Mouse (Mus musculus) forebrain, embryonic 10.5 days (tissue): ENCODE results near the gene Stxbp5. TPM values are rescaled to one million over a fixed set of nuclear protein-coding genes. Genes with fewer than 3 reads are reported as not detected.
A peak's percentile ranks its signal among the peaks of the same experiment; 100 is the strongest.

Experiments
- DNase-seq: peaks from one replicate; pipeline ENCODE4 v3.0.0-alpha.2; 2017; ENCODE audit warnings: low spot score; ENCODE audit errors: extremely low spot score
- H3K27ac ChIP-seq: fragments of 300-500 bp; sonication (generic); 2 replicates; pipeline ENCODE4 v1.5.1; 2016; ENCODE audit warnings: mild to moderate bottlenecking
- H3K27me3 ChIP-seq: fragments of 300-500 bp; sonication (generic); 2 replicates; pipeline ENCODE4 v1.6.1; 2016; ENCODE audit warnings: mild to moderate bottlenecking; ENCODE audit not compliant: poor library complexity, severe bottlenecking
- H3K36me3 ChIP-seq: fragments of 300-500 bp; sonication (generic); replicated peaks from 2 replicates; pipeline ENCODE4 v1.6.1; 2016; ENCODE audit warnings: mild to moderate bottlenecking, moderate library complexity
- H3K4me1 ChIP-seq: fragments of 300-500 bp; sonication (generic); 2 replicates; pipeline ENCODE4 v1.6.1; 2016
- H3K4me3 ChIP-seq: fragments of 300-500 bp; sonication (generic); 2 replicates; pipeline ENCODE4 v1.5.1; 2016; ENCODE audit warnings: mild to moderate bottlenecking, moderate library complexity
- H3K9me3 ChIP-seq: fragments of 300-500 bp; sonication (generic); 2 replicates; pipeline ENCODE4 v1.6.1; 2016; ENCODE audit warnings: mild to moderate bottlenecking, moderate library complexity
- WGBS: fragments of 180-500 bp; shearing (Covaris S2); methylation state at CpG from one replicate; pipeline ENCODE4 v1.1.7; 2016; 5-methylcytosine and 5-hydroxymethylcytosine counted together
- polyA plus RNA-seq: library from polyadenylated mRNA; unstranded; fragments of >200 nt; fragmentation: Nextera tagmentation; extraction: Ambion mirVana; gene quantifications from 2 replicates; pipeline ENCODE4 v1.2.1, GENCODE M21; 2016

Stxbp5 gene
- 2.7 and 4.2 TPM in 2 replicates for polyA plus RNA-seq

DNA sequence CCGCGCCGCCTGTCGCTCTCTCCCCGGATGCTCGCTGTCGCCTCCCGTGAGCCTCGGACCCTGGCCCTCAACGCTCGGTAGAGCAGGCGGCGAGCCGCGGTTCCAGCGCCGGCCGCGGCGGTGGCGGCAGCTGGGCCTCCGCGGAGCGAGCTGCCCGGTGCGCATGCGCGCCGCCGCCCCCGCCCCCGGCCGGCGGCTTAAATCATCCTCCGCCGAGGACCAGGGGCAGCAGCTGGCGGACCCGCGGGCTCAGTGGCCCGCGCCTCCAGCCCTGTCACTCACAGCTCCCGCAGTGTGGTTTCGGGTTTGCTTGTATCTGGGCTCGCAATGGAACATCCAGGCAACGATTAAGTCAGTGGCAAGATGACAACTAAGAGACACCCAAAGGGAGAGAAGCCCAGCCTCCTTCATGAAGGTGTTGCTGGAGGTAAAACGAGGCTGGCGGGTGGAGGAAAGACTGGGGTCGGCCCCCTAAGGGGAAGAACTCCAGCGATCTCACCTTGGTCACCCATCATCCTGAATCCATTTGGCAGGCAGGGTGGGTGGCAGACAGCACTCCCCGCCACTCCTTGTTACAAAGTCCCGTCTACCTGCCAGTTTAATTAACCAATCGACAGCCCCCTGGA lies at the start of gene Stxbp5:
Gene Stxbp5 (minus strand): TSS at position 9 of the 626 bp plus-strand sequence.
- Histone ChIP-seq H3K27me3 (no peaks in the 10 kb centered on the region), H3K4me3 (peak within 1 kb of the TSS; percentile 84), H3K27ac (peak within 1 kb of the TSS; percentile 97), H3K4me1 (peaks cover 31% of the 10 kb centered on the region), H3K9me3 (no peaks in the 10 kb centered on the region), H3K36me3 (no peaks in the 10 kb centered on the region)
- DNase-seq: peak; percentile 80
- under 1% methylated on average over 52 of the region's 52 CpGs for WGBS

DNA sequence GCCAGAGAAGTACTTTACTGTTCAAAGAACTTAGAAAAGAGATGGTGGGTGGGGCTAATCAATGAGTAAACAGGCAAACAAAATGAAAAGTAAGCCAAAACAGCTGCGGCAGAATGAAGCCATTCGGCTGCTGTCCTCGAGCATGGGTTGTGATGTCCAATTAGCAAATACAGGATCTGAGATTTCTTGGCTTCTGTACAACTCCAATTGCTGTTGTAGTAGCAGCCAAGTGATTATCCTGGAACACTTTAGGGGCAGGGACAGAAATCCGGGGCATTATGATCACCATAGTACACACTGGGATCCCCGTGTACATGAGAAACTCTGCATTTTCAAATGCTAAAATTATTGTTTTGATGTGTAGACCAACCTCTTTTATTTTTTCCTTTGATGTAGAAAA lies 11.5 kb upstream of the Stxbp5 start:
- DNase-seq: no peak
- WGBS: 92% methylated on average over 5 of the region's 5 CpGs

DNA sequence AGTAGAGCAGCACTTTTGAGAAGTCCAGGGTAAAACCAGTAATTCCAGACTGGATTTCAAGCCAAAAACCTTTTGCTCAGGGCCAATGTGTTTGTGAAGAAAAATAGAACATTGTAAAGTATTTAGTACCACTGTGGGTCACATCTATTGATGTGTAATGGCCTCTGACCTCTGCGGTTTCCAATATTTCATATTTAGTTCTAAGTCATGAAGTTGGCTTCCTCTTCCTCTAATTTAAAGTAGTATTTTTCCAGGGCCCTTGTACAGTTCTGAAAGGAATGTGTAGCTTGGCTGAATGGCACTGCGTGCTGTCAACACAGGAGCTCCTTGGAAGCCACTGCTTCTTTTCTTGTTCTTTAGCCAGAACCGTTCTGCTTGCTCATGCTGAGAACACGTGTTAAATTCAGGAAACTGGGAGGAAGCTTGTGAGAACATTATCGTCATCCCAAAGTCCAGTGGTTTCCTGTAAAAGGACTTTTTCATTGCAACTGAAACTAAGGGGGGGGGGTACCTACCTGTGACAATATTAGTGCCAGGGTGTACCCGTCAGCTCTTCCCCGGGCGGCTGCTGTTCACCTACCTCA lies 7.1 kb upstream of the Stxbp5 start:
- Histone ChIP-seq H3K4me1 (no peaks in the 10 kb centered on the region), H3K4me3 (no peak overlapping the region), H3K27ac (no peak overlapping the region), H3K9me3 (no peaks in the 10 kb centered on the region), H3K27me3 (no peaks in the 10 kb centered on the region), H3K36me3 (no peaks in the 10 kb centered on the region)
- WGBS: 85% methylated on average over 8 of the region's 8 CpGs
- DNase-seq: no peak

More for the DNA sequence above, 11.5 kb upstream of the Stxbp5 start:
- Histone ChIP-seq H3K4me3 (no peak overlapping the region), H3K4me1 (no peaks in the 10 kb centered on the region), H3K36me3 (no peaks in the 10 kb centered on the region), H3K27ac (no peak overlapping the region), H3K27me3 (no peaks in the 10 kb centered on the region), H3K9me3 (no peaks in the 10 kb centered on the region)

DNA sequence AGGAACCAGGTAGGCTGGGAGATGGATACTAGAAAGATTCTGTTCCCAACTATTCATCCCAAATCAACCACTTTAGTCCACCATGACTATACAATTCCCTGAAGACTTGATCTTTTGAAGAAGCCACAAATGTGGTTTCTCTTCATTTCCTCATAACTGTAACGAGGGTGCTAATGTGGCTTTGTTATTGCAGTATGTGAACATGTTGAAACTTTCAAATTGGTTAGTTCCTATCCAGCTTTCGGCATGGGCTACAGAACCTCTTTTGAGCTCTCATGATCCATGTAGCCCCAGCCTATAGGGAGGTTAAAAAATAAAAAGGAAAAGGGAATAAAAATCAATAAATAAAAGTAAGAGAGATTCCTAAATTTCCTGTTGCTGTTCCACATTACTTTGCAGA lies 6.6 kb upstream of the Stxbp5 start:
- no peak overlapping the region for H3K27ac ChIP-seq

DNA sequence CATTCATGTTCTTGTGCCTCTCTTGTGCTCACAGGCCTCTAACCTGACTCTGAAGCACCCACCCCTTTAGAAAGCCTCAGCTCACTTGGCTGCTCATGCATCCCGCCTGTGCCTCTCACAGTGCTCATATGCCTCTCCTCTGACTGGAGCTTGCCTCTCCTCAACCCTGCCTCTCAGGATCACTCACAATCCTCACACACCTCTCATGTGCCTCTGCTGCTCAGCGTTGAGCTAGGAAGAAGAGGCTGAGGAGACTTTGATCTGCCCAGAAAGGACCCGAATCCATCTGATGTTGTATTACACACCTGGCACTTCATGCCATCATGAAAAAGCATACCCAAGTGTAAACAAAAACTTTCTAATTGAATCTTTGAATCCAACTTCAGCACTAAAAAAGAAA lies 5.3 kb upstream of the Stxbp5 start:
- no peak overlapping the region for H3K27ac ChIP-seq
- H3K4me1 ChIP-seq: 0 out of 2 replicates have a peak, but pooled peaks cover 2% of the 10 kb centered on the region
- H3K9me3 ChIP-seq: no peaks in the 10 kb centered on the region
- no peaks in the 10 kb centered on the region for H3K27me3 ChIP-seq
- no peaks in the 10 kb centered on the region for H3K36me3 ChIP-seq
- no peak for DNase-seq
- no peak overlapping the region for H3K4me3 ChIP-seq
- 73% methylated on average over 3 of the region's 3 CpGs for WGBS

More for the DNA sequence above, 6.6 kb upstream of the Stxbp5 start:
- Histone ChIP-seq H3K36me3 (no peaks in the 10 kb centered on the region), H3K4me3 (no peak overlapping the region), H3K27me3 (no peaks in the 10 kb centered on the region), H3K9me3 (no peaks in the 10 kb centered on the region), H3K4me1 (no peaks in the 10 kb centered on the region)
- 80% methylated on average over 2 of the region's 2 CpGs for WGBS
- DNase-seq: no peak

DNA sequence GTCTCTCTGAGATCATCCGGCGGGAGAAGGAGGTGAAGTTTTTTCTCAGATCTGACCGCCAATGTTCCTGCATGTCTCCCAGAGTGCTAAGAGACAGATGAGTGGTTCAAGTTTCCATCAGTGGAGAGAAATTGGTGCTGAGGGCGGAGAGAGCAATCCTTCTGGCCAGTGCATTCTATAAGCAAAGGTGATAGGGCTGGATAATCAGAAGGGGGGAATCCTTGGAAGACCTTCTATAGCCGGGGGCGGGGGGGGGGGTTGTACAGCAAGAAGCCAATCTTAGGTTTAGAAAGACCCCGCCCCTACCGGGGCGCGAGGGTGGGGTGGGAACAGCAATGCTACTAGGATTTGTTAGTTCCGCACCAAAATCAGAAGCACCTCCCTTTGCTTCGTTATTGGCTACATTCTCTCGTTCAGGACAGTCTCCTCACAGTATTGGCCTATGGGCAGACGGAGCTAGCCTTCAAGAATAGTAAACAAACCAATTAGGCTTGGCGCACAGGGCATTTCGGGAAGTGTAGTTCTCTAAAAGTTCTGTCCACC lies 889 bp upstream of the Stxbp5 start:
- no peaks in the 10 kb centered on the region for H3K27me3 ChIP-seq
- no peaks in the 10 kb centered on the region for H3K9me3 ChIP-seq
- H3K27ac ChIP-seq: peak overlapping the region; percentile 97
- peaks cover 30% of the 10 kb centered on the region for H3K4me1 ChIP-seq
- WGBS: under 1% methylated on average over 16 of the region's 16 CpGs
- DNase-seq: peak; percentile 76
- H3K36me3 ChIP-seq: no peaks in the 10 kb centered on the region
- peak overlapping the region; percentile 84 for H3K4me3 ChIP-seq

DNA sequence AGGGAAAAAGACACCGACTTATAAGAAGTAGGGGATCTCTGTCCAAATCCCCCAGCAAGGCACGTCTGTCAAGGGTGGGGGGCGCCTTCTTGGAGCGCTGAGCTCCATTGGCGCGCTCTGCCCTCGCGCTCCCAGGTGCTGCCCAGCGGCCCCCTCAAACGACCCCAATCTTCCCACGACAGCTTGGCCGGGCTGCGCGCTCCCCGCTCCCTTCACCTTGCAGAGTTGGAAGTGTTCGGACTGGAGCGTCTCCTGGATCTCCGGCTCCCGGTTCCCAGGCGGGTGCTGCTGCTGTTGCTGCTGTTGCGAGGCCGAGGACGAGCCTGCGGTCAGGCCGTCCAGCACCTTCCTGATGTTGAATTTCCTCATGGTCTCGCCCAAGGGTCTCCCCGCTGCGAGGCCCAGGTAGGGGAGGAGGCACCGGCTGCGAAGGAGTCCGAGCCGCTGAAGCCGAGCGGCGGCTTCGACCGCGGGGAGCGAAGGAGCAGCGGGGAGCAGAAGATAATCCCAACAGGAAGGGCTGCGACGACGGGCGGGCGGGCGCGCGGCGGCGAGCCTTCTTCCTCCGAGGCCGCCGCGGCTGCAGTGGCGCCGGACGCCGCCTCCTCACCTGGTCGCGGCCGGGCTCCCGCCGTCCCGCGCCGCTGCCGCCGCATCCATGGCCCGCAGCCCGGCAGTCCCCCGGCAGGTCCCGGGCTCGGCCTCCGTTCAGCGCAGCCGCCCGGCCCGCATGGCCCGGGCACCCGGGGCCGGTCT lies 386 bp downstream of the Stxbp5 start:
- Histone ChIP-seq H3K27ac (peak overlapping the region; percentile 97), H3K36me3 (no peaks in the 10 kb centered on the region), H3K27me3 (no peaks in the 10 kb centered on the region), H3K4me1 (peaks cover 31% of the 10 kb centered on the region), H3K4me3 (peak overlapping the region; percentile 84), H3K9me3 (no peaks in the 10 kb centered on the region)
- WGBS: under 1% methylated on average over 80 of the region's 81 CpGs
- peak; percentile 65 for DNase-seq

DNA sequence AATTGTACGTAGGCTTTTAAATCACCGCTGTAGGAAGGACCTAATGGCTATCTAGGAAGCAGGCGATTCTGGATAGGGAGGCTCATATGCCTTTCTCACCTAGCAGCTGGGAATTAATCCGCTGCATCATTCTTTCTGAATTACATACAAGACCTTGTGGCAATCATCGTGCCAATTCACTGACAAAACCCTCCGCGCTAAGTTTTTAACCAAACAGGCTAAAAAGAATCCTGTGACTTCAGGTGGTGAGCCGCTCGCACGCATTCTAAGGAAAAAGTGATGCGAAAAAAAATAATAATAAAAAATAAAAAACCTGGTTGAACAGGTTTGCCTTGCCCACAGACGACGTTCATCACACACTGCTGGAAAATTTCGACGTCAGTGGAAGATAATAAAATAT lies 1.1 kb downstream of the Stxbp5 start:
- Histone ChIP-seq H3K36me3 (peaks cover 6% of the 10 kb centered on the region; the same call in 1 of the 2 replicates), H3K27me3 (no peaks in the 10 kb centered on the region), H3K27ac (no peak overlapping the region), H3K4me3 (peak overlapping the region; percentile 84), H3K4me1 (peaks cover 31% of the 10 kb centered on the region), H3K9me3 (no peaks in the 10 kb centered on the region)
- peak; percentile 20 for DNase-seq
- 1% methylated on average over 15 of the region's 15 CpGs for WGBS

DNA sequence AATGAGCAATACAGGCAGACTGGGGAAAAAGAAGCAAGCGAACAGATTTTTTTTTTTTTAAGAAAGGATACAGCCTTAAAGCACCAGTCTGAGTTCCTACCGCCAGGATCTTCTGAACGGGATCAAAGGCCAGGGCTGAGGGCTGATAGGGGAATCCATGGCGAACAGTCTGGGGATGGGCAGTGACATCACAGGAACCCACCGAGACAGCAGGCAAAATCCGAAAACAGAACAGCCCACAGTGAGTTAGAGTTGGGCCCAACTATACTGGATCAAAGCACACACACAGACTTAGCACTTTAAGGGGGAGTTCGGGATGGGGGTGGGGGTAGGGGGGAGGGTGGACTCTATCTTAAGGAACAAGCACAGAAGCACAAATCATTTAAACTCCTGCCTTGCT lies 1.8 kb downstream of the Stxbp5 start:
- 4% methylated on average over 7 of the region's 7 CpGs for WGBS

DNA sequence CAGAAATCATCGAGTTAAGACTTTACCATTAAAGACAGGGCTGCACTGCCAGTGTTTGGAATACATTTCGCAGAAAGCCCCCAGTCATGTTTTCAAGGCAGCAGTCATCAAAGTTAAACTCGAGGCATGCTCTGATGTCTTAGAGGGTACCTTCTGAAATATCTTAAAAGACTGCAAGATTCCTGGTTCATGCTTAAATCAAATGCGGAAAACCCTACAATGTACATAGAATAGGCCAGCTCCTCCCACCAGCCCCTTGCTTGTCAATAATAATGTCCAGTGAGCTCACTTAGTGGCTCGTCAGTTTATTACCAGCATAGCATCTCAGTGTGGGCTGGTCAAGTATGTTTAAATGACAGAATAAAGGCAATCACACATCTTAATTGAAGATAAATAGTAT lies 3.0 kb downstream of the Stxbp5 start:
- peaks cover 31% of the 10 kb centered on the region for H3K4me1 ChIP-seq
- WGBS: 81% methylated on average over 5 of the region's 5 CpGs

More for the DNA sequence above, 1.8 kb downstream of the Stxbp5 start:
- Histone ChIP-seq H3K9me3 (no peaks in the 10 kb centered on the region), H3K27me3 (no peaks in the 10 kb centered on the region), H3K4me3 (peak overlapping the region; percentile 84), H3K4me1 (peaks cover 31% of the 10 kb centered on the region), H3K36me3 (peaks cover 13% of the 10 kb centered on the region; the same call in 1 of the 2 replicates), H3K27ac (no peak overlapping the region)
- DNase-seq: no peak

DNA sequence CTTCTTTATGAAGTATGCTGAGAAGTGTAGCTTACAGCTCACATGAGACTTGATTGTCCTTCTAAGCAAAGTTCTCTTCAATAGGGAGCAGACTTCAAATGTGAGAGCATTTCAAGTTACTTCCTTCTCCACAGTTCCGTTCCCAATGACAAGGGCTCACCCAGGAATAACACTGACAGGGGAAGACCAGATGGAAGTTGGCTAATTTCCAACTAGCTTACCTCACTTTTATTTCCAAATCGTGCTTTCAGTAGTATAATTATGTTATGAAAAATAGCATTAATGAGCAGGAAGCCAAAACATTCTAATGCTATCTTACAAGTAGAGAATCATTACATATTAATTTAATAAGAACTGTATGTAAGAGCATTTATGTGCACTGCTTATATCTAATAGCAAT lies 7.3 kb downstream of the Stxbp5 start:
- H3K27ac ChIP-seq: no peak overlapping the region
- H3K4me1 ChIP-seq: peaks cover 13% of the 10 kb centered on the region; the same call in 1 of the 2 replicates
- H3K4me3 ChIP-seq: no peak overlapping the region
- H3K36me3 ChIP-seq: peaks cover 13% of the 10 kb centered on the region; the same call in 1 of the 2 replicates
- no peak for DNase-seq
- H3K27me3 ChIP-seq: no peaks in the 10 kb centered on the region
- 93% methylated on average over 2 of the region's 2 CpGs for WGBS
- no peaks in the 10 kb centered on the region for H3K9me3 ChIP-seq

More for the DNA sequence above, 3.0 kb downstream of the Stxbp5 start:
- DNase-seq: no peak
- H3K36me3 ChIP-seq: peaks cover 13% of the 10 kb centered on the region; the same call in 1 of the 2 replicates
- no peaks in the 10 kb centered on the region for H3K27me3 ChIP-seq
- no peak overlapping the region for H3K4me3 ChIP-seq
- H3K27ac ChIP-seq: no peak overlapping the region
- H3K9me3 ChIP-seq: no peaks in the 10 kb centered on the region

DNA sequence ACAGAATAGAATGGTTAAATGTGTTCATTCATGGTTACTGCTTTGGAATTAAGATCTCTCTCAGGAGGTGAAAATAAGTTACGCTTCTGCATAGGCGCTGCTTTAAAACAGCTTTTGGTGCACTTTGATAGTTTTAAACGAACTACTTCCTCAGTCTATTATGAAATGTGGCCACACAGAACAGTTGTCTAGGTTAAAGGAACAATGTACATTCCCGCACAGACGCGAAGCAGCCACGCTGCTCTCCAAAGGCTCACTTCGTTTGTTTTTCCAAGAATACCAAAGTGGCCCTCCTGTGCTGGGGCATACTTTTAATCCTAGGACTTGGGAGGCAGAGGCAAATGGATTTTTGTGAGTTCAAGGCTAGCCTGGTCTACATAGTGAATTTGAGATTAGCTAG lies 11.2 kb downstream of the Stxbp5 start:
- no peak for DNase-seq
- peaks cover 19% of the 10 kb centered on the region for H3K36me3 ChIP-seq
- no peaks in the 10 kb centered on the region for H3K27me3 ChIP-seq
- 69% methylated on average over 8 of the region's 8 CpGs for WGBS
- no peak overlapping the region for H3K27ac ChIP-seq
- no peaks in the 10 kb centered on the region for H3K9me3 ChIP-seq
- no peaks in the 10 kb centered on the region for H3K4me1 ChIP-seq
- H3K4me3 ChIP-seq: no peak overlapping the region
